Mouse (Mus musculus): ENCODE measurements at regions not wholly inside any gene's neighbourhood (a gene's known extent, or its start where the extent isn't known, plus 50 kb on each side); places are given as distances from the start of the nearest gene placed in this dataset.

- Histone ChIP-seq H3K4me3 (ENCODE audit: low read depth, low read length) (no peak overlapping the region), H3K9ac (ENCODE audit: low read length) (no peak overlapping the region), H3K27ac (replicated peaks; ENCODE audit: low read depth, low read length) (no peak overlapping the region), H3K4me1 (ENCODE audit: control insufficient read depth, insufficient read depth, low read length) (no peaks in the 10 kb centered on the region), H3K4me2 (ENCODE audit: low read depth, severe bottlenecking) (no peak overlapping the region), H3K36me3 (ENCODE audit: control insufficient read depth, insufficient read depth, low read length) (no peaks in the 10 kb centered on the region), H3K9me3 (ENCODE audit: control insufficient read depth, low read length) (no peaks in the 10 kb centered on the region), H3K27me3 (ENCODE audit: control insufficient read depth, insufficient read depth, low read length) (no peaks in the 10 kb centered on the region)
- DNase-seq (ENCODE audit: low spot score) (no peak), ATAC-seq (ENCODE audit: insufficient number of reproducible peaks, low FRiP score, low TSS enrichment, low read depth) (no peak)
- WGBS, result 78% methylated on average over 8 of the region's 8 CpGs
Observed at GRCm38 (mm10) chr5:126544261-126544976, 697.2 kb upstream of the Tmem132c start.

- no peak overlapping the region for H3K4me3 ChIP-seq (ENCODE audit: low read depth, low read length)
- H3K9me3 ChIP-seq (ENCODE audit: control insufficient read depth, low read length), result no peaks in the 10 kb centered on the region
- ATAC-seq (ENCODE audit: insufficient number of reproducible peaks, low FRiP score, low TSS enrichment, low read depth) (no peak), DNase-seq (ENCODE audit: low spot score) (no peak)
- no peaks in the 10 kb centered on the region for H3K27me3 ChIP-seq (ENCODE audit: control insufficient read depth, insufficient read depth, low read length)
- no peak overlapping the region for H3K4me2 ChIP-seq (ENCODE audit: low read depth, severe bottlenecking)
- 76% methylated on average over 4 of the region's 4 CpGs for WGBS
- no peak overlapping the region for H3K9ac ChIP-seq (ENCODE audit: low read length)
- no peaks in the 10 kb centered on the region for H3K36me3 ChIP-seq (ENCODE audit: control insufficient read depth, insufficient read depth, low read length)
- H3K27ac ChIP-seq (replicated peaks; ENCODE audit: low read depth, low read length), result no peak overlapping the region
- H3K4me1 ChIP-seq (ENCODE audit: control insufficient read depth, insufficient read depth, low read length), result no peaks in the 10 kb centered on the region
Observed at GRCm38 (mm10) chr5:126547841-126548240, 693.8 kb upstream of the Tmem132c start.

- no peak overlapping the region for H3K4me2 ChIP-seq (ENCODE audit: low read depth, severe bottlenecking)
- no peaks in the 10 kb centered on the region for H3K27me3 ChIP-seq (ENCODE audit: control insufficient read depth, insufficient read depth, low read length)
- H3K27ac ChIP-seq (replicated peaks; ENCODE audit: low read depth, low read length), result no peak overlapping the region
- no peak overlapping the region for H3K4me3 ChIP-seq (ENCODE audit: low read depth, low read length)
- WGBS, result 86% methylated on average over 3 of the region's 3 CpGs
- no peaks in the 10 kb centered on the region for H3K36me3 ChIP-seq (ENCODE audit: control insufficient read depth, insufficient read depth, low read length)
- no peak overlapping the region for H3K9ac ChIP-seq (ENCODE audit: low read length)
- no peaks in the 10 kb centered on the region for H3K4me1 ChIP-seq (ENCODE audit: control insufficient read depth, insufficient read depth, low read length)
- ATAC-seq (ENCODE audit: insufficient number of reproducible peaks, low FRiP score, low TSS enrichment, low read depth) (no peak), DNase-seq (ENCODE audit: low spot score) (no peak)
- H3K9me3 ChIP-seq (ENCODE audit: control insufficient read depth, low read length), result no peaks in the 10 kb centered on the region
Observed at GRCm38 (mm10) chr5:126551676-126552075, 689.9 kb upstream of the Tmem132c start.

- no peak overlapping the region for H3K27ac ChIP-seq (replicated peaks; ENCODE audit: low read depth, low read length)
- no peak overlapping the region for H3K4me2 ChIP-seq (ENCODE audit: low read depth, severe bottlenecking)
- H3K36me3 ChIP-seq (ENCODE audit: control insufficient read depth, insufficient read depth, low read length), result no peaks in the 10 kb centered on the region
- no peaks in the 10 kb centered on the region for H3K4me1 ChIP-seq (ENCODE audit: control insufficient read depth, insufficient read depth, low read length)
- 45% methylated on average over 4 of the region's 4 CpGs for WGBS
- DNase-seq (ENCODE audit: low spot score), result no peak
- H3K9me3 ChIP-seq (ENCODE audit: control insufficient read depth, low read length), result no peaks in the 10 kb centered on the region
- H3K27me3 ChIP-seq (ENCODE audit: control insufficient read depth, insufficient read depth, low read length), result no peaks in the 10 kb centered on the region
- ATAC-seq (ENCODE audit: insufficient number of reproducible peaks, low FRiP score, low TSS enrichment, low read depth), result no peak
- no peak overlapping the region for H3K4me3 ChIP-seq (ENCODE audit: low read depth, low read length)
- H3K9ac ChIP-seq (ENCODE audit: low read length), result no peak overlapping the region
Observed at GRCm38 (mm10) chr5:126559011-126559410, 682.6 kb upstream of the Tmem132c start.

- Histone ChIP-seq H3K9ac (ENCODE audit: low read length) (no peak overlapping the region), H3K36me3 (ENCODE audit: control insufficient read depth, insufficient read depth, low read length) (no peaks in the 10 kb centered on the region), H3K4me3 (ENCODE audit: low read depth, low read length) (no peak overlapping the region), H3K4me2 (ENCODE audit: low read depth, severe bottlenecking) (no peak overlapping the region), H3K9me3 (ENCODE audit: control insufficient read depth, low read length) (no peaks in the 10 kb centered on the region), H3K4me1 (ENCODE audit: control insufficient read depth, insufficient read depth, low read length) (no peaks in the 10 kb centered on the region), H3K27ac (replicated peaks; ENCODE audit: low read depth, low read length) (no peak overlapping the region), H3K27me3 (ENCODE audit: control insufficient read depth, insufficient read depth, low read length) (no peaks in the 10 kb centered on the region)
- no peak for ATAC-seq (ENCODE audit: insufficient number of reproducible peaks, low FRiP score, low TSS enrichment, low read depth)
- no peak for DNase-seq (ENCODE audit: low spot score)
- WGBS, result 92% methylated on average over 2 of the region's 2 CpGs
Observed at GRCm38 (mm10) chr5:126565817-126566216, 675.8 kb upstream of the Tmem132c start.

GRCm38 (mm10) chr5:126566226-126566625 lies 675.4 kb upstream of the Tmem132c start:
- H3K4me3 ChIP-seq (ENCODE audit: low read depth, low read length), result no peak overlapping the region
- H3K9me3 ChIP-seq (ENCODE audit: control insufficient read depth, low read length), result no peaks in the 10 kb centered on the region
- H3K27me3 ChIP-seq (ENCODE audit: control insufficient read depth, insufficient read depth, low read length), result no peaks in the 10 kb centered on the region
- 82% methylated on average over 6 of the region's 6 CpGs for WGBS
- DNase-seq (ENCODE audit: low spot score) (no peak), ATAC-seq (ENCODE audit: insufficient number of reproducible peaks, low FRiP score, low TSS enrichment, low read depth) (no peak)
- H3K36me3 ChIP-seq (ENCODE audit: control insufficient read depth, insufficient read depth, low read length), result no peaks in the 10 kb centered on the region
- H3K4me1 ChIP-seq (ENCODE audit: control insufficient read depth, insufficient read depth, low read length), result no peaks in the 10 kb centered on the region
- no peak overlapping the region for H3K4me2 ChIP-seq (ENCODE audit: low read depth, severe bottlenecking)
- no peak overlapping the region for H3K9ac ChIP-seq (ENCODE audit: low read length)
- no peak overlapping the region for H3K27ac ChIP-seq (replicated peaks; ENCODE audit: low read depth, low read length)

GRCm38 (mm10) chr5:126573766-126574165 lies 667.8 kb upstream of the Tmem132c start:
- H3K9me3 ChIP-seq (ENCODE audit: control insufficient read depth, low read length), result no peaks in the 10 kb centered on the region
- H3K4me3 ChIP-seq (ENCODE audit: low read depth, low read length), result no peak overlapping the region
- no peaks in the 10 kb centered on the region for H3K4me1 ChIP-seq (ENCODE audit: control insufficient read depth, insufficient read depth, low read length)
- H3K4me2 ChIP-seq (ENCODE audit: low read depth, severe bottlenecking), result no peak overlapping the region
- WGBS, result 79% methylated on average over 2 of the region's 2 CpGs
- DNase-seq (ENCODE audit: low spot score) (no peak), ATAC-seq (ENCODE audit: insufficient number of reproducible peaks, low FRiP score, low TSS enrichment, low read depth) (no peak)
- no peaks in the 10 kb centered on the region for H3K27me3 ChIP-seq (ENCODE audit: control insufficient read depth, insufficient read depth, low read length)
- no peak overlapping the region for H3K9ac ChIP-seq (ENCODE audit: low read length)
- H3K27ac ChIP-seq (replicated peaks; ENCODE audit: low read depth, low read length), result no peak overlapping the region
- no peaks in the 10 kb centered on the region for H3K36me3 ChIP-seq (ENCODE audit: control insufficient read depth, insufficient read depth, low read length)

- DNase-seq (ENCODE audit: low spot score) (no peak), ATAC-seq (ENCODE audit: insufficient number of reproducible peaks, low FRiP score, low TSS enrichment, low read depth) (no peak)
- WGBS, result 75% methylated on average over 12 of the region's 12 CpGs
- H3K27me3 ChIP-seq (ENCODE audit: control insufficient read depth, insufficient read depth, low read length), result no peaks in the 10 kb centered on the region
- H3K36me3 ChIP-seq (ENCODE audit: control insufficient read depth, insufficient read depth, low read length), result no peaks in the 10 kb centered on the region
- H3K4me1 ChIP-seq (ENCODE audit: control insufficient read depth, insufficient read depth, low read length), result no peaks in the 10 kb centered on the region
- no peak overlapping the region for H3K4me2 ChIP-seq (ENCODE audit: low read depth, severe bottlenecking)
- no peak overlapping the region for H3K4me3 ChIP-seq (ENCODE audit: low read depth, low read length)
- no peak overlapping the region for H3K9ac ChIP-seq (ENCODE audit: low read length)
- no peaks in the 10 kb centered on the region for H3K9me3 ChIP-seq (ENCODE audit: control insufficient read depth, low read length)
- H3K27ac ChIP-seq (replicated peaks; ENCODE audit: low read depth, low read length), result no peak overlapping the region
Observed at GRCm38 (mm10) chr5:126597786-126598330, 643.8 kb upstream of the Tmem132c start.

- ATAC-seq (ENCODE audit: insufficient number of reproducible peaks, low FRiP score, low TSS enrichment, low read depth), result no peak
- Histone ChIP-seq H3K4me1 (ENCODE audit: control insufficient read depth, insufficient read depth, low read length) (no peaks in the 10 kb centered on the region), H3K9me3 (ENCODE audit: control insufficient read depth, low read length) (no peaks in the 10 kb centered on the region), H3K36me3 (ENCODE audit: control insufficient read depth, insufficient read depth, low read length) (no peaks in the 10 kb centered on the region), H3K9ac (ENCODE audit: low read length) (no peak overlapping the region), H3K27ac (replicated peaks; ENCODE audit: low read depth, low read length) (no peak overlapping the region), H3K27me3 (ENCODE audit: control insufficient read depth, insufficient read depth, low read length) (no peaks in the 10 kb centered on the region), H3K4me3 (ENCODE audit: low read depth, low read length) (no peak overlapping the region), H3K4me2 (ENCODE audit: low read depth, severe bottlenecking) (no peak overlapping the region)
- 86% methylated on average over 5 of the region's 5 CpGs for WGBS
- DNase-seq (ENCODE audit: low spot score), result no peak
Observed at GRCm38 (mm10) chr5:126599561-126599960, 642.0 kb upstream of the Tmem132c start.

All from limb, embryonic 11.5 days (tissue).